Mouse (Mus musculus) limb, embryonic 14.5 days (tissue): Measurements from ENCODE around the gene Chad. TPM values are rescaled to one million over a fixed set of nuclear protein-coding genes. Genes with fewer than 3 reads are reported as not detected.

Source experiments
- ATAC-seq: fragments of 200-750 bp; cut with Nextera tagmentation; 2 replicates; pipeline ENCODE4 v1.8.0; 2017; ENCODE audit warnings: low read depth, moderate number of reproducible peaks, moderate TSS enrichment; ENCODE audit not compliant: low FRiP score
- DNase-seq: peaks from one replicate; pipeline ENCODE4 v3.0.0-alpha.2; 2015; ENCODE audit warnings: low spot score
- H3K27ac ChIP-seq: fragments of 300-500 bp; sonication (generic); replicated peaks from 2 replicates; pipeline ENCODE4 v1.5.1; 2014; ENCODE audit warnings: low read depth, mild to moderate bottlenecking, low read length, moderate library complexity, mixed read lengths
- H3K27me3 ChIP-seq: fragments of 300-500 bp; sonication (generic); 2 replicates; pipeline ENCODE4 v1.6.1; 2014; ENCODE audit warnings: low read length, mixed read lengths; ENCODE audit not compliant: control insufficient read depth, insufficient read depth
- H3K36me3 ChIP-seq: fragments of 300-500 bp; sonication (generic); 2 replicates; pipeline ENCODE4 v1.6.1; 2014; ENCODE audit warnings: mild to moderate bottlenecking, low read length, moderate library complexity, mixed read lengths; ENCODE audit not compliant: control insufficient read depth, insufficient read depth
- H3K4me1 ChIP-seq: fragments of 300-500 bp; sonication (generic); 2 replicates; pipeline ENCODE4 v1.6.1; 2014; ENCODE audit warnings: antibody characterized with exemption, low read length, mixed read lengths; ENCODE audit not compliant: control insufficient read depth, insufficient read depth
- H3K4me2 ChIP-seq: fragments of 300-500 bp; sonication (generic); replicated peaks from 2 replicates; pipeline ENCODE4 v1.6.1; 2014; ENCODE audit warnings: low read depth, mild to moderate bottlenecking, low read length, moderate library complexity; ENCODE audit not compliant: severe bottlenecking
- H3K4me3 ChIP-seq: fragments of 300-500 bp; sonication (generic); replicated peaks from 2 replicates; pipeline ENCODE4 v1.5.1; 2014; ENCODE audit warnings: low read length
- H3K9ac ChIP-seq: fragments of 300-500 bp; sonication (generic); 2 replicates; pipeline ENCODE4 v1.6.1; 2014; ENCODE audit warnings: mild to moderate bottlenecking, low read depth, low read length, moderate library complexity; ENCODE audit not compliant: severe bottlenecking
- H3K9me3 ChIP-seq: fragments of 300-500 bp; sonication (generic); 2 replicates; pipeline ENCODE4 v1.6.1; 2016; ENCODE audit warnings: low read length; ENCODE audit not compliant: control insufficient read depth
- POLR2A ChIP-seq: fragments of 200-500 bp; IDR thresholded peaks from 2 replicates; pipeline ENCODE4 v1.8.0; 2012; ENCODE audit warnings: inconsistent platforms, mild to moderate bottlenecking, moderate library complexity, borderline replicate concordance; ENCODE audit not compliant: insufficient read depth, insufficient read length; ENCODE audit errors: extremely low read depth
- WGBS: fragments of 180-500 bp; shearing (Covaris S2); extraction: QIAGEN DNeasy Blood & Tissue Kit; methylation state at CpG from one replicate; pipeline ENCODE4 v1.1.7; 2014; 5-methylcytosine and 5-hydroxymethylcytosine counted together
- polyA plus RNA-seq, 2 experiments: library from polyadenylated mRNA; depleted of rRNA in 1 of 2; stranded (reverse) in 1 of 2; unstranded in 1 of 2; fragments of >200 nt; fragmentation: Nextera tagmentation in 1 of 2; extraction: Ambion mirVana in 1 of 2; gene quantifications; 2 replicates each; pipeline versions ENCODE4 v1.2.1 to v1.2.3; 2012 to 2014

Gene Chad
- polyA plus RNA-seq, 2 experiments = 18.2 to 29.5 TPM

- WGBS = 46% methylated on average over 8 of the region's 8 CpGs
- no peak for ATAC-seq
- DNase-seq = no peak
- H3K4me1 ChIP-seq = peaks cover 2% of the 10 kb centered on the region
- no peak for TF ChIP-seq POLR2A
- no peak overlapping the region for H3K9ac ChIP-seq
- H3K27me3 ChIP-seq = no peaks in the 10 kb centered on the region
- H3K9me3 ChIP-seq = no peaks in the 10 kb centered on the region
- peaks cover 14% of the 10 kb centered on the region; the same call in 1 of the 2 replicates for H3K36me3 ChIP-seq
- H3K27ac ChIP-seq = no peak overlapping the region
- no peak overlapping the region for H3K4me3 ChIP-seq
- H3K4me2 ChIP-seq = no peak overlapping the region
Observed at GRCm38 (mm10) chr11:94538733-94539292, 26.0 kb upstream of the Chad start.

- peaks cover 5% of the 10 kb centered on the region for H3K4me1 ChIP-seq
- DNase-seq (no peak), ATAC-seq (no peak)
- no peak overlapping the region for H3K27ac ChIP-seq
- no peaks in the 10 kb centered on the region for H3K9me3 ChIP-seq
- no peaks in the 10 kb centered on the region for H3K27me3 ChIP-seq
- TF ChIP-seq POLR2A = no peak
- H3K36me3 ChIP-seq = peaks cover 14% of the 10 kb centered on the region; the same call in 1 of the 2 replicates
- H3K4me3 ChIP-seq = no peak overlapping the region
- no peak overlapping the region for H3K4me2 ChIP-seq
- H3K9ac ChIP-seq = no peak overlapping the region
- WGBS = 77% methylated on average over 7 of the region's 7 CpGs
Observed at GRCm38 (mm10) chr11:94539761-94540160, 25.1 kb upstream of the Chad start.

- Histone ChIP-seq H3K9me3 (no peaks in the 10 kb centered on the region), H3K4me3 (no peak overlapping the region), H3K27me3 (no peaks in the 10 kb centered on the region), H3K9ac (no peak overlapping the region), H3K36me3 (peaks cover 14% of the 10 kb centered on the region; the same call in 1 of the 2 replicates), H3K27ac (no peak overlapping the region), H3K4me1 (peaks cover 5% of the 10 kb centered on the region), H3K4me2 (no peak overlapping the region)
- DNase-seq (no peak), ATAC-seq (no peak)
- WGBS = 84% methylated on average over 4 of the region's 4 CpGs
- TF ChIP-seq POLR2A = no peak
Observed at GRCm38 (mm10) chr11:94542400-94542799, 22.4 kb upstream of the Chad start.

GRCm38 (mm10) chr11:94543344-94543743, 21.5 kb upstream of the Chad start:
- no peak for TF ChIP-seq POLR2A
- H3K4me1 ChIP-seq = peaks cover 10% of the 10 kb centered on the region
- H3K4me2 ChIP-seq = no peak overlapping the region
- H3K27me3 ChIP-seq = no peaks in the 10 kb centered on the region
- WGBS = 88% methylated on average over 12 of the region's 12 CpGs
- no peaks in the 10 kb centered on the region for H3K9me3 ChIP-seq
- DNase-seq (no peak), ATAC-seq (no peak)
- no peak overlapping the region for H3K4me3 ChIP-seq
- H3K36me3 ChIP-seq = peaks cover 14% of the 10 kb centered on the region; the same call in 1 of the 2 replicates
- H3K9ac ChIP-seq = no peak overlapping the region
- no peak overlapping the region for H3K27ac ChIP-seq

GRCm38 (mm10) chr11:94543932-94544331, 20.9 kb upstream of the Chad start:
- H3K27ac ChIP-seq = no peak overlapping the region
- H3K4me2 ChIP-seq = peak overlapping the region; percentile 34
- H3K36me3 ChIP-seq = peaks cover 14% of the 10 kb centered on the region; the same call in 1 of the 2 replicates
- H3K9me3 ChIP-seq = no peaks in the 10 kb centered on the region
- DNase-seq (peak; percentile 80), ATAC-seq (no peak)
- H3K27me3 ChIP-seq = no peaks in the 10 kb centered on the region
- 29% methylated on average over 9 of the region's 9 CpGs for WGBS
- no peak overlapping the region for H3K9ac ChIP-seq
- no peak overlapping the region for H3K4me3 ChIP-seq
- TF ChIP-seq POLR2A = no peak
- H3K4me1 ChIP-seq = peaks cover 11% of the 10 kb centered on the region
